Mouse (Mus musculus) liver, embryonic 13.5 days (tissue): Measurements from ENCODE around the gene Tfe3. TPM values are rescaled to one million over a fixed set of nuclear protein-coding genes. Genes with fewer than 3 reads are reported as not detected.
"Not testable (repeated sequence)": the region's sequence is repeated elsewhere in the genome, so short reads cannot be mapped to it uniquely, and the experiment has no call there.

ENCODE experiments used
- ATAC-seq: fragments of 200-750 bp; cut with Nextera tagmentation; 2 replicates; pipeline ENCODE4 v1.8.0; 2017; ENCODE audit warnings: low read depth, mild to moderate bottlenecking, moderate number of reproducible peaks, moderate library complexity
- DNase-seq: peaks from one replicate; pipeline ENCODE4 v3.0.0; 2022
- H3K27ac ChIP-seq: fragments of 300-500 bp; sonication (generic); 2 replicates; pipeline ENCODE4 v1.5.1; 2015; ENCODE audit warnings: moderate library complexity, mild to moderate bottlenecking, inconsistent platforms
- H3K27me3 ChIP-seq: fragments of 300-500 bp; sonication (generic); 2 replicates; pipeline ENCODE4 v1.6.1; 2015; ENCODE audit warnings: mild to moderate bottlenecking, inconsistent platforms
- H3K36me3 ChIP-seq: fragments of 300-500 bp; sonication (generic); 2 replicates; pipeline ENCODE4 v1.6.1; 2015; ENCODE audit warnings: mild to moderate bottlenecking, inconsistent platforms
- H3K4me1 ChIP-seq: fragments of 300-500 bp; sonication (generic); replicated peaks from 2 replicates; pipeline ENCODE4 v1.6.1; 2015; ENCODE audit warnings: inconsistent platforms
- H3K4me2 ChIP-seq: fragments of 300-500 bp; sonication (generic); 2 replicates; pipeline ENCODE4 v1.6.1; 2015; ENCODE audit warnings: inconsistent platforms, mild to moderate bottlenecking, moderate library complexity
- H3K4me3 ChIP-seq: fragments of 300-500 bp; sonication (generic); replicated peaks from 2 replicates; pipeline ENCODE4 v1.5.1; 2015; ENCODE audit warnings: mild to moderate bottlenecking, inconsistent platforms
- H3K9ac ChIP-seq: fragments of 300-500 bp; sonication (generic); 2 replicates; pipeline ENCODE4 v1.6.1; 2015; ENCODE audit warnings: mild to moderate bottlenecking, inconsistent platforms
- H3K9me3 ChIP-seq: fragments of 300-500 bp; sonication (generic); replicated peaks from 2 replicates; pipeline ENCODE4 v1.6.1; 2016; ENCODE audit warnings: inconsistent platforms
- WGBS: fragments of 180-500 bp; shearing (Covaris S2); methylation state at CpG from one replicate; pipeline ENCODE4 v1.1.7; 2015; ENCODE audit not compliant: insufficient replicate concordance; 5-methylcytosine and 5-hydroxymethylcytosine counted together
- polyA plus RNA-seq: library from polyadenylated mRNA; unstranded; fragments of >200 nt; fragmentation: Nextera tagmentation; extraction: Ambion mirVana; gene quantifications from 2 replicates; pipeline ENCODE4 v1.2.1, GENCODE M21; 2015

Tfe3 gene
- polyA plus RNA-seq, 1 experiment from 2014 or later = 8.9 TPM

DNA sequence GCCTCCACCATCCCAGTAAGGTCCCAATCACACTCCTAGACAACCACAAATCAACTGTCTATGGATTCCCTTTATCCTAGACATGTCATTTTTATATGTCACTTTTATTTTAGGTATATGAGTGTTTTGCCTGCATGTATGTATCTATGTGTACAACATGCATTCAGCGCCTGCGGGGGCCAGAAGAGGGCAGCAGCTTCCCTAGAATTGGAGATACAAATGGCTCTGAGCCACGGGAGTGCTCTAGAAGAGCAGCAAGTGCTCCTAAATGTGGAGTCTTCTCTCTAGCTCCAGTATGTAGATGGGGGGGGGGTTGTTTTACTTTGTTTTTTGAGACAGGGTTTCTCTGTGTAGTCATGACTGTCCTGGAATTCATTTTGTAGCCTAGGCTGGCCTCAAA is 8.7 kb upstream of the Tfe3 start:
- H3K9ac ChIP-seq, H3K4me2 ChIP-seq, H3K4me1 ChIP-seq, ATAC-seq, DNase-seq, H3K4me3 ChIP-seq, H3K27me3 ChIP-seq, H3K36me3 ChIP-seq, H3K27ac ChIP-seq, H3K9me3 ChIP-seq: not testable (repeated sequence)
- 7% methylated on average over 3 of the region's 3 CpGs for WGBS

DNA sequence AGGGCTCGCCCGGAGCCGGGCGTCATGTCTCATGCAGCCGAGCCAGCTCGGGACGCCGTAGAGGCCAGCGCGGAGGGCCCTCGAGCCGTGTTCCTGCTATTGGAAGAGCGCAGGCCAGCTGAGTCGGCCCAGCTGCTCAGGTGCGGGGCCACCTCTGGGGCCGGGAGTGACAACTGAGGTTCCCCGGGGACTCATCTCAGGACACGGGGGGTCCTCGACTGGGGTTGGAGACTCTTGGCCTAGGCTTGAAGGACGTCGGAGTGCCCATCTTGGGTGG is 499 bp downstream of the Tfe3 start:
- peaks cover 40% of the 10 kb centered on the region for H3K4me1 ChIP-seq
- ATAC-seq (peak; percentile 35), DNase-seq (no peak)
- H3K9me3 ChIP-seq = no peaks in the 10 kb centered on the region
- H3K4me2 ChIP-seq = peak overlapping the region; percentile 84
- no peaks in the 10 kb centered on the region for H3K27me3 ChIP-seq
- peak overlapping the region; percentile 74 for H3K27ac ChIP-seq
- H3K9ac ChIP-seq = peak overlapping the region; percentile 78
- H3K36me3 ChIP-seq = peaks cover 15% of the 10 kb centered on the region
- H3K4me3 ChIP-seq = peak overlapping the region; percentile 73
- 26% methylated on average over 21 of the region's 21 CpGs for WGBS

GRCm38 (mm10) chrX:7763631-7764393 is 1.5 kb downstream of the Tfe3 start:
- Histone ChIP-seq H3K4me2 (peak overlapping the region; percentile 84), H3K9ac (peak overlapping the region; percentile 78)
- no peak for ATAC-seq

DNA sequence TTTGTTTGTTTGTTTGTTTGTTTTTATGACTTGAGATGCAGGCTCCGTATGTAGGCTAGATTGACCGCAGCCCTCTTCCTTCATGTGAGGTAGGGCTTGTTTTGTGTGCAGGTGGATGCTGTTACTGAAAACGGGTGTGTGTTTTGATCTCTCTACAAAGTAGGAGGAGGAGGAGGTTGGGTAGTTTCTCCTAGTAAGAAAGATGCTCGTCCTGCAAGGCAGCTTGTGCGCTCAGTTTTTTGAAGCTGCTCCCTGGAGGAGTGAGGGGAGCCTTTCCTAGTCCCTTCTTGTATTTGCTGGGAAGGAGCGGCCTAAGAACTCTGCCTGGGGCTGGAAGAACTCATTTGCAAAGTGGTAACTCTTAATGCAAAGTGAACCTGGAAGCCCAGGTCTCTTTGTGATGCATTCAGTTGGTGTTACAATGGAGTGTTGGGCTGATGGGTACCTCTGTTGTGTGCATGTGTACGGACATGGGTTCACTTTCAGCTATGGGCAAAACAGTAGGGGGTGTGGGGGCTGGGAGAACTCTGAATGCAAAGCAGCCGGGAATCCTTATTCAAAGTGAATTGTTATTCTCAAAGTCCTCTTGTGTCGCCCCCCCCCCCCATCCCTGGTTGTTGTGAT is 2.4 kb downstream of the Tfe3 start:
- peak overlapping the region; percentile 73 for H3K4me3 ChIP-seq
- DNase-seq (no peak), ATAC-seq (no peak)
- WGBS = 33% methylated on average over 9 of the region's 9 CpGs
- H3K27ac ChIP-seq = no peak overlapping the region
- no peaks in the 10 kb centered on the region for H3K9me3 ChIP-seq
- peaks cover 53% of the 10 kb centered on the region for H3K4me1 ChIP-seq
- peaks cover 24% of the 10 kb centered on the region for H3K36me3 ChIP-seq
- peak overlapping the region; percentile 84 for H3K4me2 ChIP-seq
- no peaks in the 10 kb centered on the region for H3K27me3 ChIP-seq
- peak overlapping the region; percentile 78; the same call in 1 of the 2 replicates for H3K9ac ChIP-seq

More at GRCm38 (mm10) chrX:7763631-7764393, 1.5 kb downstream of the Tfe3 start:
- 9% methylated on average over 22 of the region's 22 CpGs for WGBS
- no peak for DNase-seq
- Histone ChIP-seq H3K9me3 (no peaks in the 10 kb centered on the region), H3K4me1 (peaks cover 45% of the 10 kb centered on the region), H3K27ac (peak overlapping the region; percentile 74), H3K4me3 (peak overlapping the region; percentile 73), H3K27me3 (no peaks in the 10 kb centered on the region), H3K36me3 (peaks cover 23% of the 10 kb centered on the region)

- no peaks in the 10 kb centered on the region for H3K27me3 ChIP-seq
- peaks cover 27% of the 10 kb centered on the region for H3K36me3 ChIP-seq
- peaks cover 53% of the 10 kb centered on the region for H3K4me1 ChIP-seq
- H3K4me2 ChIP-seq = peak overlapping the region; percentile 84
- H3K9me3 ChIP-seq = no peaks in the 10 kb centered on the region
- 22% methylated on average over 13 of the region's 13 CpGs for WGBS
- peak overlapping the region; percentile 73 for H3K4me3 ChIP-seq
- no peak for DNase-seq
- ATAC-seq = no peak
- H3K27ac ChIP-seq = peak overlapping the region; percentile 64; the same call in 1 of the 2 replicates
- peak overlapping the region; percentile 61 for H3K9ac ChIP-seq
Observed at GRCm38 (mm10) chrX:7765281-7765670, 2.9 kb downstream of the Tfe3 start.

GRCm38 (mm10) chrX:7765764-7766163 is 3.4 kb downstream of the Tfe3 start:
- Histone ChIP-seq H3K9me3 (no peaks in the 10 kb centered on the region), H3K27me3 (no peaks in the 10 kb centered on the region), H3K27ac (peak overlapping the region; percentile 64), H3K4me2 (peak overlapping the region; percentile 84), H3K9ac (peak overlapping the region; percentile 61), H3K36me3 (peaks cover 32% of the 10 kb centered on the region), H3K4me3 (peak overlapping the region; percentile 73), H3K4me1 (peaks cover 53% of the 10 kb centered on the region)
- peak; percentile 61 for DNase-seq
- 8% methylated on average over 11 of the region's 11 CpGs for WGBS
- ATAC-seq = peak; percentile 44

DNA sequence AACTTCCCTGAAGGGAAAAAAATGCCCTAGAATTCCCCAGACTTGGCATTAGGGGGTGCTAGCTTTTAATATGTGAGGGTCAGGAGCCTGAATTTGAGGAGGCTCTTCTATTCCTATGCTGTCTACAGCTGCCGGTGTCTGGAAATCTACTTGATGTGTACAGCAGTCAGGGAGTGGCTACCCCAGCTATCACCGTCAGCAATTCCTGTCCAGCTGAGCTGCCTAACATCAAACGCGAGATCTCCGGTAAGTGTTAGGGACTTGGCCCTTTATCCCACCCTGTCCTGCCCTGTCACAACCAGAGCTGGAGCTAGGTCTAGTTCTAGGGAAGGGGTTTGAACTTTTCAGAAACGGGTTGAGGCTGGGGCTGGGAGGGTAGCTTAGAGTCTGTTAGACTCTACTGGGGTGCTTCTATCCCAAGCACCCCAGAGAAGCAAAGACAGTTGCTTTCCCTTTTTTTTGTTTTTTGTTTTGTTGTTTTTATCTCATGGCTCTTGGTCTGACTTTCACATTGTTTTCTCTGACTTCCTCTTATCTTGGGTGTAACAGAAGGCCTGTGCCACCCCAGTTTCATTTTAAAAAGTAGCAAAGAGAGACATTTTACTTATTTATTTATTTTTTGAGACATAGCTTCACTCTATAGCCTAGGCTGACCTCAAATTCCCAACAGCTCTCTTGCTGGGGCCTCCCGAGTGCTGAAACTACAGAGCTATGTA is 7.1 kb downstream of the Tfe3 start:
- Histone ChIP-seq H3K36me3 (peaks cover 53% of the 10 kb centered on the region), H3K4me1 (peaks cover 35% of the 10 kb centered on the region), H3K9me3 (no peaks in the 10 kb centered on the region), H3K9ac (no peak overlapping the region; the same call in 1 of the 2 replicates), H3K4me3 (no peak overlapping the region), H3K27me3 (no peaks in the 10 kb centered on the region), H3K4me2 (peak overlapping the region; percentile 24), H3K27ac (peak overlapping the region; percentile 71)
- ATAC-seq (peak; percentile 52; the same call in 1 of the 2 replicates), DNase-seq (no peak)
- WGBS = 51% methylated on average over 7 of the region's 7 CpGs

DNA sequence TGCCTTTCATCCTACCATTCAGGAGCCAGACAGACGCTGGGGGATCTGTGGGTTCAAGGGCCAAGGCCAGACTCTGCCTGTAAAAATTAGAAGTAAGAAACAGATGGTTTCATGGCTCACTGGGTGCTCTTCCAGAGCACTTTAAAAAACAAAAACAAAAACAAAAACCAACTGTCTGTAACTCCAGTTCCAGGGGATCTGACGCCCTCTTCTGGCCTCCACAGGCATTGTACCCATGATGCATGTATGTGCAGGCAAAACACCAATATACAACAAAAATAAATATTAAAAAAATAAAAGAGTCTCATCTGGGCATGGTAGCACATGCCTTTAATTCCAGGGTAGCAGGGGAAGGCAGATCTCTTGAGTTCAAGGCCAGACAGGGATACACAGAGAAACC is 10.4 kb downstream of the Tfe3 start:
- 43% methylated on average over 2 of the region's 2 CpGs for WGBS
- no peak overlapping the region for H3K9ac ChIP-seq
- peaks cover 40% of the 10 kb centered on the region for H3K36me3 ChIP-seq
- H3K4me1 ChIP-seq = peaks cover 27% of the 10 kb centered on the region
- ATAC-seq = no peak
- H3K4me3 ChIP-seq = no peak overlapping the region
- no peak overlapping the region for H3K27ac ChIP-seq
- no peaks in the 10 kb centered on the region for H3K27me3 ChIP-seq
- DNase-seq = no peak
- H3K4me2 ChIP-seq = no peak overlapping the region
- H3K9me3 ChIP-seq = no peaks in the 10 kb centered on the region

DNA sequence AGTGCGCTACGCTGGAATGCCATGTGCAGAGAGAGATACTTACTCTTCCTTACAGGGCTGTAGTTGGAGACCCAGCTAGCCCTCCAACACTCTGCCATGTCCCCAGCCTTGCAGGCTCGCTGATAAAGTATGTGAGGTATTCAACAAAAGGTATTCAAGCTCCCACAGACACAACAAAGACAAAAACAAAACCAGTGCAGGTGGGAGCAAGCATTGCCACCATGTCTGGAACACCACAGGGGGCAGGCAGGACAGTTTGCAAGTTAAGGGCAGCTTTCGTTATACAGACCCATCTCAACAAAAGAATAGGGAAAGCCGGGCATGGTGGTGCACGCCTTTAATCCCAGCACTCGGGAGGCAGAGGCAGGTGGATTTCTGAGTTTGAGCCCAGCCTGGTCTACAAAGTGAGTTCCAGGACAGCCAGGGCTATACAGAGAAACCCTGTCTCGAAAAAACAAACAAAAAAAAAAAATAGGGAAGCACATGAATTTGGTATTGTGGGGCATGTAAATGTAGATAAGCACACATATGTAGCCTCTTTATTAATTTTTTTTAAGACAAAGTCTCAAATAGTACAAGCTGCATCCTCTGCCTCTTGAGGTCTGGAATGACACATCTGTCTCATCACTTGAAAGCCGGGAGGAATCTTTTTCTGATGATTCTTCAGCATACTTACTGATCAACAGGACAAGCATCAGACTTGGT is 13.3 kb downstream of the Tfe3 start:
- no peak overlapping the region for H3K4me2 ChIP-seq
- H3K9ac ChIP-seq = no peak overlapping the region; the same call in 1 of the 2 replicates
- no peaks in the 10 kb centered on the region for H3K9me3 ChIP-seq
- DNase-seq (no peak), ATAC-seq (no peak)
- H3K36me3 ChIP-seq = peaks cover 23% of the 10 kb centered on the region
- no peaks in the 10 kb centered on the region for H3K27me3 ChIP-seq
- H3K4me3 ChIP-seq = no peak overlapping the region
- peaks cover 37% of the 10 kb centered on the region for H3K4me1 ChIP-seq
- WGBS = 64% methylated on average over 9 of the region's 9 CpGs
- H3K27ac ChIP-seq = peak overlapping the region; percentile 47; the same call in 1 of the 2 replicates

DNA sequence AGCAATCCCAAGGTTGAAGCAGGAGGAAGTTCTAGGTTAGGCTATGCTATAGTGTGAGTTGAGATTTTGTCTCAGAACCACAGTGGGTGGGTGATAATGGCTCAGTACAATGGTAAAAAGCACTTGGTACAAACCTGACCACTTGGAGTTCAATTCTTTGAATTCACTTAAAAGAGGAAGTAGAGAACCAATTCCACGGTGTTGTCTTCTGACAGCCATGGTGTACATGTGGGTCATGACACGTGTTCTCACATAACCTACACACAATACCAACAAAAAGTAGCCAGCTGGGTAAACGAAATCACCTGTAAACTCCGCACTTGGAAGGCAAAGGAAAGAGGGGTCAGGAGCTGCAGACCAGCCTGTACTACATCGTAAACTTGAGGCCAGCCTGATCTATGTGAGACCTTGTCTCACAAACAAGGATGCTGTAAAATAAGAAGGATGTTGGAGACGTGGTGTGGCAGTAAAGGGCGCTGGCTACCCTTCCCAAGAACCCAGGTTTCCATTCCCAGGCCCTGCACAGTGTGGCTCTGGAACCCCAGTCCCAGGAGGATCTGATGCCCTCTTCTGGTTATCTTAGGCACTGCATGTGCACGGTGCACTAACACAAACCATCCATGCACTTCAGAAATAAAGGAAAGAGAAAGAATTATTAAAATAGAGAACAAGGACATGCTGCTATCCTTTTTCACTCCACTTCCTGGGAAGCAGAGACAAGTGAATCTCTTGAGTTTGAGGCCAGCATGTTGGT is 14.1 kb downstream of the Tfe3 start:
- Histone ChIP-seq H3K27me3 (no peaks in the 10 kb centered on the region), H3K9me3 (no peaks in the 10 kb centered on the region), H3K4me1 (peaks cover 42% of the 10 kb centered on the region), H3K36me3 (peaks cover 19% of the 10 kb centered on the region), H3K9ac (no peak overlapping the region), H3K4me3 (no peak overlapping the region), H3K27ac (peak overlapping the region; percentile 95), H3K4me2 (no peak overlapping the region)
- DNase-seq (peak; percentile 38), ATAC-seq (peak; percentile 59)
- WGBS = 34% methylated on average over 8 of the region's 8 CpGs
